Mouse (Mus musculus) gastrocnemius, postnatal 10 days (tissue): ENCODE results near the gene Dst. TPM values are rescaled to one million over a fixed set of nuclear protein-coding genes. Genes with fewer than 3 reads are reported as not detected.

Experiments
- DNase-seq: peaks from one replicate; pipeline ENCODE4 v3.0.0; 2021; ENCODE audit warnings: mixed read lengths
- total RNA-seq, 2 experiments: library from RNA; stranded (reverse); gene quantifications; 2 replicates each; pipeline ENCODE4 v1.2.3; 2021

The Dst gene
- total RNA-seq, 2 experiments from 2014 or later: 130 to 146 TPM

GRCm38 (mm10) chr1:34178022-34178727 lies 270.1 kb downstream of the Dst start:
- no peak for DNase-seq

GRCm38 (mm10) chr1:34179756-34180155 lies 271.7 kb downstream of the Dst start:
- no peak for DNase-seq

GRCm38 (mm10) chr1:34182406-34183249 lies 274.6 kb downstream of the Dst start:
- no peak for DNase-seq

GRCm38 (mm10) chr1:34183250-34183926 lies 275.4 kb downstream of the Dst start:
- DNase-seq: no peak

- no peak for DNase-seq
These were observed 276.2 kb downstream of the Dst start for GRCm38 (mm10) chr1:34184266-34184665.

- DNase-seq: no peak
These were observed 278.0 kb downstream of the Dst start for GRCm38 (mm10) chr1:34186033-34186432.

- no peak for DNase-seq
These were observed 279.5 kb downstream of the Dst start for GRCm38 (mm10) chr1:34187501-34187900.

GRCm38 (mm10) chr1:34188721-34189236 lies 280.8 kb downstream of the Dst start:
- no peak for DNase-seq

- DNase-seq: no peak
These were observed 281.3 kb downstream of the Dst start for GRCm38 (mm10) chr1:34189318-34189717.

- peak; percentile 63 for DNase-seq
These were observed 281.9 kb downstream of the Dst start for GRCm38 (mm10) chr1:34189970-34190369.

- DNase-seq: no peak
These were observed 284.1 kb downstream of the Dst start for GRCm38 (mm10) chr1:34192174-34192573.

- no peak for DNase-seq
These were observed 292.8 kb downstream of the Dst start for GRCm38 (mm10) chr1:34200791-34201190.

GRCm38 (mm10) chr1:34201483-34201882 lies 293.5 kb downstream of the Dst start:
- DNase-seq: no peak

- no peak for DNase-seq
These were observed 303.7 kb downstream of the Dst start for GRCm38 (mm10) chr1:34211704-34212103.

GRCm38 (mm10) chr1:34216456-34216855 lies 308.4 kb downstream of the Dst start:
- DNase-seq: no peak

GRCm38 (mm10) chr1:34218323-34218722 lies 310.3 kb downstream of the Dst start:
- peak; percentile 81 for DNase-seq

GRCm38 (mm10) chr1:34218801-34219200 lies 310.8 kb downstream of the Dst start:
- no peak for DNase-seq

- no peak for DNase-seq
These were observed 312.1 kb downstream of the Dst start for GRCm38 (mm10) chr1:34220094-34220601.

- DNase-seq: no peak
These were observed 315.8 kb downstream of the Dst start for GRCm38 (mm10) chr1:34223866-34224265.

GRCm38 (mm10) chr1:34227676-34228075 lies 319.7 kb downstream of the Dst start:
- no peak for DNase-seq

GRCm38 (mm10) chr1:34231041-34231440 lies 323.0 kb downstream of the Dst start:
- DNase-seq: no peak

GRCm38 (mm10) chr1:34236254-34236723 lies 328.3 kb downstream of the Dst start:
- peak; percentile 64 for DNase-seq
